Mouse (Mus musculus): ENCODE measurements around the gene Slc7a1.

- TF ChIP-seq CTCF (IDR thresholded peaks at IDR 0.05; ENCODE audit: extremely low read depth, insufficient read depth, low read length) (no peak), POLR2A (IDR thresholded peaks at IDR 0.05; ENCODE audit: extremely low read depth, insufficient read depth, low read length) (no peak)
Measured at GRCm38 (mm10) chr5:148292862-148293261, 106.8 kb downstream of the Slc7a1 start.
